Mouse (Mus musculus): ENCODE results near the gene Farp1. TPM values are rescaled to one million over a fixed set of nuclear protein-coding genes. Genes with fewer than 3 reads are reported as not detected.
A peak's percentile ranks its signal among the peaks of the same experiment; 100 is the strongest.

The Farp1 gene
- total RNA-seq, 2 experiments from 2014 or later: 1.9 TPM; not detected in 1

- ATAC-seq (replicated peaks; ENCODE audit: poor library complexity, severe bottlenecking): no peak
These were observed 172.6 kb downstream of the Farp1 start for GRCm38 (mm10) chr14:121207441-121208158.

GRCm38 (mm10) chr14:121208159-121208515, 173.1 kb downstream of the Farp1 start:
- ATAC-seq (replicated peaks; ENCODE audit: poor library complexity, severe bottlenecking): no peak

GRCm38 (mm10) chr14:121210318-121210717, 175.3 kb downstream of the Farp1 start:
- ATAC-seq (replicated peaks; ENCODE audit: poor library complexity, severe bottlenecking): no peak; the same call in 1 of the 2 replicates

GRCm38 (mm10) chr14:121213650-121214049, 178.7 kb downstream of the Farp1 start:
- ATAC-seq (replicated peaks; ENCODE audit: poor library complexity, severe bottlenecking): no peak

- ATAC-seq (replicated peaks; ENCODE audit: poor library complexity, severe bottlenecking): no peak
These were observed 179.7 kb downstream of the Farp1 start for GRCm38 (mm10) chr14:121214636-121215257.

GRCm38 (mm10) chr14:121215817-121216216, 180.8 kb downstream of the Farp1 start:
- ATAC-seq (replicated peaks; ENCODE audit: poor library complexity, severe bottlenecking): no peak

- ATAC-seq (replicated peaks; ENCODE audit: poor library complexity, severe bottlenecking): no peak
These were observed 181.7 kb downstream of the Farp1 start for GRCm38 (mm10) chr14:121216672-121217071.

- ATAC-seq (replicated peaks; ENCODE audit: poor library complexity, severe bottlenecking): no peak
These were observed 183.6 kb downstream of the Farp1 start for GRCm38 (mm10) chr14:121218620-121219019.

- ATAC-seq (replicated peaks; ENCODE audit: poor library complexity, severe bottlenecking): no peak
These were observed 184.4 kb downstream of the Farp1 start for GRCm38 (mm10) chr14:121219226-121220039.

- no peak for ATAC-seq (replicated peaks; ENCODE audit: poor library complexity, severe bottlenecking)
These were observed 185.0 kb downstream of the Farp1 start for GRCm38 (mm10) chr14:121220040-121220322.

- peak; percentile 58 for ATAC-seq (replicated peaks; ENCODE audit: poor library complexity, severe bottlenecking)
These were observed 185.7 kb downstream of the Farp1 start for GRCm38 (mm10) chr14:121220723-121221122.

GRCm38 (mm10) chr14:121225804-121226203, 190.8 kb downstream of the Farp1 start:
- ATAC-seq (replicated peaks; ENCODE audit: poor library complexity, severe bottlenecking): no peak

GRCm38 (mm10) chr14:121229036-121229773, 194.2 kb downstream of the Farp1 start:
- ATAC-seq (replicated peaks; ENCODE audit: poor library complexity, severe bottlenecking): no peak

- no peak for ATAC-seq (replicated peaks; ENCODE audit: poor library complexity, severe bottlenecking)
These were observed 196.2 kb downstream of the Farp1 start for GRCm38 (mm10) chr14:121231232-121231631.

GRCm38 (mm10) chr14:121234741-121235307, 199.8 kb downstream of the Farp1 start:
- ATAC-seq (replicated peaks; ENCODE audit: poor library complexity, severe bottlenecking): no peak

GRCm38 (mm10) chr14:121236736-121237135, 201.7 kb downstream of the Farp1 start:
- ATAC-seq (replicated peaks; ENCODE audit: poor library complexity, severe bottlenecking): no peak

- no peak for ATAC-seq (replicated peaks; ENCODE audit: poor library complexity, severe bottlenecking)
These were observed 203.7 kb downstream of the Farp1 start for GRCm38 (mm10) chr14:121238727-121239126.

- no peak for ATAC-seq (replicated peaks; ENCODE audit: poor library complexity, severe bottlenecking)
These were observed 204.4 kb downstream of the Farp1 start for GRCm38 (mm10) chr14:121239386-121239785.

GRCm38 (mm10) chr14:121244104-121244503, 209.1 kb downstream of the Farp1 start:
- ATAC-seq (replicated peaks; ENCODE audit: poor library complexity, severe bottlenecking): 0 out of 2 replicates have a peak, but pooled peaks have one; percentile 9

- ATAC-seq (replicated peaks; ENCODE audit: poor library complexity, severe bottlenecking): no peak
These were observed 211.2 kb downstream of the Farp1 start for GRCm38 (mm10) chr14:121246048-121246731.

All from granulocyte monocyte progenitor cell, adult 5-6 weeks (primary cell).